Mouse (Mus musculus): ENCODE results near the gene Mcm5. TPM values are rescaled to one million over a fixed set of nuclear protein-coding genes. Genes with fewer than 3 reads are reported as not detected.

The Mcm5 gene
- polyA plus RNA-seq, 1 experiment = 0.91 TPM

DNA sequence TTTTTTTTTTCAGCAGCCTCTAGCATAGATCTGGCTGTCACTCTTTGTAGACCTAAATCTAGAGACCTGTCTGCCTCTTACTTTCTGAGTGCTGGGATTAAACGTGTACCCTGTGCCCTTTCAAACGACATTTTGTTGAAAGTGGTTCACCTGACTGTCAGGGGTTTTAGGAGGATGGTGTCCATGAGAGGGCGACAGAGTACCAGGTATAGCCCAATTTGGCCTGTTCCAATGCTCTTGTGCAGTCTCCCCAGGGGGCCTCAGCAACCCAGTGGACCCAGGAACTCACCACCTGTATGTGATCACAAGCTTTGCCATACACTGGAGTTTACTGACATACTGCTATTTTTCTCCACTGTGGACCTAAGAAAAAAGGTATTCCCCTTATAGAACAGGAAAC lies 23.1 kb downstream of the Mcm5 start:
- Histone ChIP-seq H3K27ac (replicated peaks; ENCODE audit: low read depth, low read length) (no peak overlapping the region), H3K4me3 (ENCODE audit: insufficient read depth, low read depth, low read length) (no peak overlapping the region), H3K4me1 (ENCODE audit: control insufficient read depth, insufficient read depth, insufficient read length, low read length) (no peaks in the 10 kb centered on the region)

DNA sequence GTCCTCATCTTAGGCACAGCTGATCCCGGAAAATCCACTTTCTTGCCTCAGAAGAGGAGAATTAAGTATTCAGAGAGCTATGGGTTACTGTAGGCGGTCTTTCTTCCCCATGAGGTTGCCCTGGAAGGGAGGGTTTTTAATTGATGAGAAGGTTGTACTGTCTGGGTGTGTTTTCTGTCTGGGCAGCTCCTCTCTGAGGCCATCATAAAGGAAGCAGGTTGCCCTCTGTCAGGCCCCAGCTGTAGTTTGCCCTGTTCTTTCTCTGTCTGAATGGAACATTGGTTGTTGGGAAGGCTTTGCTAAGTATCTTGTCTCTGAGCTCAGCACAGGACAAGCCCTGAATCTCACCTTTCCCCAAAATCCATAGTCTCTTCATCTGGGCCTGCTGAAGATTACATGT lies 24.0 kb downstream of the Mcm5 start:
- Histone ChIP-seq H3K4me1 (ENCODE audit: control insufficient read depth, insufficient read depth, insufficient read length, low read length) (no peaks in the 10 kb centered on the region), H3K4me3 (ENCODE audit: insufficient read depth, low read depth, low read length) (no peak overlapping the region), H3K27ac (replicated peaks; ENCODE audit: low read depth, low read length) (no peak overlapping the region)

DNA sequence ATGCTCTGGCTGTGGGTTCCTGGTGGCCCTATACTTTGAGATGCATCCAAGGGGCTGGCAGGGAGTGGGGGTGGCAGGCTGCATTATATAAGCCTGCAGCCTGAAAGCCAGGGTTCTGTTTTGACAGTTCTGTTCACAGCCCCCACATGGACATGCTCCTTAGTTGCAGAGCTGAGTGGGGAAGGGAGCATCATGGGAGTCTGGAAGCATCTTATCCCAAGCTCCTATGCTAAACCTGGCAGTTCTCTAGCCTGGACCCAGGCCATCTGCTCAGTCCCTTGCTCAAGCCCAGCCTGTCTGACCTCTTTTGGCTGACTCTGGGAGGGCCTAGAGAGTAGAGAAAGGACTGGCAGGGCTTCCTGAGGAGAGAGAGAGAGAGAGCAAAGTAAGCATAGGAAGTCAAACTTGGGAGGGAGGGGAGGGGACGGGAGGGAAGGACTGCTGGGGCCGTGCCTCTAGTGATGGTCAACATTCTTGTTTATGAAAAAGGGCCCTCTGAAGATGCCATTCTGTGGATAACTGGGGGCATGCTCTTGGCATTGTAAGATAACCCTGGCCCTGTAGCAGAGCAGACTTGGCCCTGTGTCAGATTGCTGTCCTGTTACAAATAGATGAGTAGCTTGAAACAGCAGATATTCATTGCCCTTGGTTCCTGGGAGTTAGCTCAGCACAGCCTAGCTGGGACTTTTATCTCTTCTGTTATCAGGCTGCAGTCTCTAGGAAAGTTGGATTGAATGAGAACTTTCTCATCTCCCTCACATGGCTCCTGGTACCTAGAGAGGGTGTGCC lies 25.4 kb downstream of the Mcm5 start:
- H3K27ac ChIP-seq (replicated peaks; ENCODE audit: low read depth, low read length) = no peak overlapping the region

DNA sequence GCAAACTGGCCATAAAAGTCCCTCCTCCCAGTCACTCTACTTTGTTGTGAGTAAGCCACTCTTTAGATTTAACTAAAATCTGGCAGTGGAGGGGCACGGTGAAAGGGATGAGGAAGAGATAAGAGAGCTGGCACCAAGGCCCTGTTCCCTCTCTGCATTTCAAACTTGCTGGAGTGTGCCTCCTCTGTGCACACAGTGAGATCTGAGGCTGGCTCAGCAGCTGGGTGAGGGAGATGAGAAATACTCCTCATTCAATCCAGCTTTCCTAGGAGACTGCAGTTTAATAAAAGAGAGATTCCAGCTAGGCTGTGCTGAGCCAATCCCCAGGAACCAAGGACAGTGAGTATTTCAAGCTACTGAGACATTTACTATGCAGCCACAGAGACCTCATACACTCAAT lies 26.4 kb downstream of the Mcm5 start:
- Histone ChIP-seq H3K4me3 (ENCODE audit: insufficient read depth, low read depth, low read length) (no peak overlapping the region), H3K4me1 (ENCODE audit: control insufficient read depth, insufficient read depth, insufficient read length, low read length) (no peaks in the 10 kb centered on the region), H3K27ac (replicated peaks; ENCODE audit: low read depth, low read length) (no peak overlapping the region)

More for the DNA sequence above, 25.4 kb downstream of the Mcm5 start:
- H3K4me3 ChIP-seq (ENCODE audit: insufficient read depth, low read depth, low read length) = no peak overlapping the region
- H3K4me1 ChIP-seq (ENCODE audit: control insufficient read depth, insufficient read depth, insufficient read length, low read length) = no peaks in the 10 kb centered on the region

DNA sequence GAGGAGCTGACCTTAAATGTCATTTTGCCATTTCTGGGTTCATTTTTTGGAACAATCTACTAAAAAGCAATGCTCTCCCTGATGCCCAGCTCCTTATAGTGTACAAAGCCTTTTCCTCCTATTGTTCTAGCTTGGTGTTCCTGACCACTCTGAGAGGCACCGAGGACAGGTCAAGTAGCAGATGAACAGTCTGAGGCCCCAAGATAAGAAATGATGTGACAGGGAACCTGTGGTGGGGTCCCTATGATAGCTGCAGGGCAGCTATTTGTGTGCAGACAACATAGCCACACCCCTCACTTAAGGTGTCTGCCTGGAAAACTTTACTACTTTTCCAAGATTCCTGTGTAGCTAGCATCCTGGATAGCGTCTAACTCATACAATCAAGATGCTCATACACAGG lies 26.9 kb downstream of the Mcm5 start:
- no peak overlapping the region for H3K4me3 ChIP-seq (ENCODE audit: insufficient read depth, low read depth, low read length)
- H3K27ac ChIP-seq (replicated peaks; ENCODE audit: low read depth, low read length) = no peak overlapping the region
- H3K4me1 ChIP-seq (ENCODE audit: control insufficient read depth, insufficient read depth, insufficient read length, low read length) = no peaks in the 10 kb centered on the region

DNA sequence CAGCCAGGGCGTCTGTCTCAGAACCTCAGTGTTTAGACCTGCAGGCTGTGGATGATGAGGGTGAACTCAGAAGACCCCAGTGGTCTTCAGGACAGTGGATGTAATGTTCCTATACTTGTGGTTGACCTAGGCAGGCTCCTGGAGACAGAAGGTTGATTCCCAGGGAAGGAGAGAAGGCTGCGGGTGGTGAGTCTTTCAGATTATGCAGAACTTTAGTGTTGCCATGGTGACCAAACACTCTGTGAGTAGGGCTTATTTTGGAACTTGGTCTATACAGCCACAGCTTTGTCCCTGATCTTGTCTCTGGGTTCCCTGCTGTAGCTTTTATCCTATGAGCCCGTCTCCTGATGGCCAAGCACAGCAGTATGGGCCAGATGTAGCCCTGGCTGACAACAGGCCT lies 28.2 kb downstream of the Mcm5 start:
- Histone ChIP-seq H3K4me3 (ENCODE audit: insufficient read depth, low read depth, low read length) (no peak overlapping the region), H3K27ac (replicated peaks; ENCODE audit: low read depth, low read length) (no peak overlapping the region), H3K4me1 (ENCODE audit: control insufficient read depth, insufficient read depth, insufficient read length, low read length) (no peaks in the 10 kb centered on the region)

DNA sequence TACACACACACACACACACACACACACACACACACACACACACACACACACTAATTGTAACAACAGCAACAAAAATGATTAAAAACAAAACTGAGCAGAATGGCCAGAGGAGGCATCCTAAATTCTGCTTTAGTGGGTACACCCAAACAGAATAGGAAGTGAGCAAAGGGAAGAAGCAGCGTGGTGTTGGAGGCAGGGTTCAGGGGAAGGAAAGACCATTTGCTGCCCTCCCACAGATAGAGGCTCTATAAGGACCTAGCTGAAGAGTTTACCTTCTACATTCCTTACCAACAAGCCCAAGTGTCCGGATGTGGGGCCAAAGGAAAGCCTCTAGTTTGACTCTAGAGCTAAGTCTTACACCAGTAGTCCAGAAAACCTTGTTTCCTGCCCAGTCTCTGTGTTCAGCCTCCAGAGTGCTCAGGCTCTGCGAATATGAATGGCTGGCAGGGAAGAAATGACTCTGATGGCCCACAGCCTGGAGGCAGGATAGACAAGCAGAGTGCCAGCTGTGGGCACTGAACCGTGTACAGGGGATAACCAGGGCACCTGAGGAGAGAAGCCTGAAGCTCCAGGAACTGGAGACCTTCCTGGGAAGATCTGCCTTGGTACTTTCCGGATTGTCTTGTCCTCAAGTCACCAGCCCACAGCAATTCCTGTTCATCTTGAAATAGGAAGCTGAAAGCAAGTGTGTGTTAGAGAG lies 41.7 kb downstream of the Mcm5 start:
- Histone ChIP-seq H3K27ac (replicated peaks; ENCODE audit: low read depth, low read length) (no peak overlapping the region), H3K4me1 (ENCODE audit: control insufficient read depth, insufficient read depth, insufficient read length, low read length) (no peaks in the 10 kb centered on the region), H3K4me3 (ENCODE audit: insufficient read depth, low read depth, low read length) (no peak overlapping the region)

DNA sequence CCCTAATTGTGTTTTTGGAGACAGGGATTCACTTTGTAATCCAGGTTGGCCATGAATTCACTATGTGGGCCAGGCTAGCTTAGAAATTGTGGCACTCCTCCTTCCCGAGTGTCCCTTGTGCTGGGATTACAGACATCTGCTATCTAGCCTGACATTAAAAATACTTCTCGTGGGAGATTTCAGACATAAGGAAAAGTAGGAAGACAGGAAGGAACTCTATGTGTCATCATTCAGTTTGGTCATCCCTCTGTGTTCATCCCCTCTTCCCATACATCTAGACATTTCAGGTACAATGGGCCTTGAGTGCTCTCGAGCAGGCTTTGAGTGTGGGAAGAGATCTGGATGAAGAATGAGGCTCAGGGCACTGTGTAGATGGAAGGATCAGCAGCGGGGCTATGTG lies 42.4 kb downstream of the Mcm5 start:
- Histone ChIP-seq H3K4me3 (ENCODE audit: insufficient read depth, low read depth, low read length) (no peak overlapping the region), H3K27ac (replicated peaks; ENCODE audit: low read depth, low read length) (no peak overlapping the region), H3K4me1 (ENCODE audit: control insufficient read depth, insufficient read depth, insufficient read length, low read length) (no peaks in the 10 kb centered on the region)

DNA sequence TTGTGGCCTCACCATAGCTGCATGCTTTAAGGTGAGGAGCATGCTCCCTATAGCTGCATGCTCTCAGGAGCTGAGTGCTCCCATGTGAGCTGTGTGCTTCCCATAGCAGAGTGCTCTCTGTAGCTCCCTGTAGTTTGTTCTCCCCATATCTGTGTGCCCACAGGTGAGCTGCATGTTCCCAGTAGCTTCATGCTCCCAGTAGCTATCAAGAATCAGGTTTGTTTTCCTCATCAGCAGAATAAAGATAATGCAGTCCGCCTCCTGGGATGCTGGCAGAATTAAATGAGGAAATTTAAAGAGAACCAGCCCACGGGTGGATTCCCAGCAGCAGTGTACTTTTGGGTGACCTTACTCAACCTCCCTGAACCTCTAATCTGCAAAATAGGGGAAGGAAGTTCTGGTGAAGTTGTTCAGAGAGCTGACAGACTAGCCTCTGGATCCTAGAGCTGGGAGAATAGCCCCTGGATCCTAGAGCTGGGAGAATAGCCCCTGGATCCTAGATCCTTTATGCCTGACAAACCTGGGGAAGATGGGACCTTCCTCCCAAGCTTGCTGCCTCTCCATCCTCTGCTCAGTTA lies 43.2 kb downstream of the Mcm5 start:
- Histone ChIP-seq H3K27ac (replicated peaks; ENCODE audit: low read depth, low read length) (no peak overlapping the region), H3K4me3 (ENCODE audit: insufficient read depth, low read depth, low read length) (no peak overlapping the region), H3K4me1 (ENCODE audit: control insufficient read depth, insufficient read depth, insufficient read length, low read length) (no peaks in the 10 kb centered on the region)

DNA sequence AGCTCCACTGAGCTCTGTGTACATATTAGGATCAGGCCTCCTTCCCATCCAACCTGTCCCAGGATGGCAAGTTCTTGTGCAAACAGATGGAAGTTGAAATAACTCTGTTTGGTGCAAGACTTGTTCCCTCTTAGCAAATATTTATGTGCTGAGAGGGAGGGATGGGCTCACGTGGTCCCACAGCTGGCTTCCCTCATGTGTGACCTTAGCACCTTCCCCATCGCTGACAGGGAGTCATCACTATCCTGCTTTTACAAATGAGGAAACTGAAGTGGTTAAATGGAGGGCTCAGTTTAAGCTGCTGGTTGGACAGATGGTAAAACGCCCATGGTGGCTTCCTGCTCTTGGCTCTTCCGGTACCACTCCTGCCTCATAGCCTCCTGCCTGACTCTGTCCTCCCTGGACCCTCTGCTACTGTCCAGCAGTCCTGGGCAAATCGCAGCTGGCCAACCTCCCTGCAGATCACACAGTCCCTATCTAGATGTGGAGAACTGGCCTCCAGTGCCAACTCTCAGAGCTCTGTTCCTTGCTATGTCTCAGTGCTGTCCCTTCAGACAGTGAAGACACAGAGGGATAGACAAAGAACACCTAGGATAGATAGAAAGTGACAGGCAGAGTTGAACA lies 45.6 kb downstream of the Mcm5 start:
- Histone ChIP-seq H3K4me3 (ENCODE audit: insufficient read depth, low read depth, low read length) (no peak overlapping the region), H3K4me1 (ENCODE audit: control insufficient read depth, insufficient read depth, insufficient read length, low read length) (no peaks in the 10 kb centered on the region)

DNA sequence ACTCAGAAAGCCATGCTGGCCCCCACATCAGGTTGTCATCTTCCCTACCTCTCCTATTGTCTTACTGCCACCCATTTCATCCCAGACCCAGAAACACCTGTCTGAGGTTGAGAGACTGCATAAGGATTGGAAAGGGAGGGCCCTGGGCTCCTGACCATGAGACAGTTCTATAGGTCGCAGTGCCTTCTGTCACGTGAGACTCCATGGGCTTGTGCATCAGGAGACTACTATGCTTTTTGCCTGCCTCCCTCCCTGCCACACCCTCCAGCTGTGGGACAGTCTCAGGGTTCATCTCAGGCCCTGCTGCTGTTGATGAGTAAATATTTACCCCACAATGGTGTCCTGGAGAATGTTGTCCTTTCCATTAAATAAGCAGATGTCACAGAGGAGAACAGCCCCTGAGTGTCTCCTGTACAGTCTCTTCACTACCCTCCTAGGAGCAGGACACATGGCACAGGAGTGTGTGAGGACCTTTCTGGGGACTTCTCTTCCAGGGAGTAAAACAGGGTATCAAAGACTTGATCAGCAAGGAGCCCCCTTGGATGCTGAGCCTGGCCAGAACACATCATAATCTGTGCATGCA lies 46.5 kb downstream of the Mcm5 start:
- H3K27ac ChIP-seq (replicated peaks; ENCODE audit: low read depth, low read length) = no peak overlapping the region
- H3K4me1 ChIP-seq (ENCODE audit: control insufficient read depth, insufficient read depth, insufficient read length, low read length) = no peaks in the 10 kb centered on the region
- H3K4me3 ChIP-seq (ENCODE audit: insufficient read depth, low read depth, low read length) = no peak overlapping the region

More for the DNA sequence above, 45.6 kb downstream of the Mcm5 start:
- H3K27ac ChIP-seq (replicated peaks; ENCODE audit: low read depth, low read length) = no peak overlapping the region

DNA sequence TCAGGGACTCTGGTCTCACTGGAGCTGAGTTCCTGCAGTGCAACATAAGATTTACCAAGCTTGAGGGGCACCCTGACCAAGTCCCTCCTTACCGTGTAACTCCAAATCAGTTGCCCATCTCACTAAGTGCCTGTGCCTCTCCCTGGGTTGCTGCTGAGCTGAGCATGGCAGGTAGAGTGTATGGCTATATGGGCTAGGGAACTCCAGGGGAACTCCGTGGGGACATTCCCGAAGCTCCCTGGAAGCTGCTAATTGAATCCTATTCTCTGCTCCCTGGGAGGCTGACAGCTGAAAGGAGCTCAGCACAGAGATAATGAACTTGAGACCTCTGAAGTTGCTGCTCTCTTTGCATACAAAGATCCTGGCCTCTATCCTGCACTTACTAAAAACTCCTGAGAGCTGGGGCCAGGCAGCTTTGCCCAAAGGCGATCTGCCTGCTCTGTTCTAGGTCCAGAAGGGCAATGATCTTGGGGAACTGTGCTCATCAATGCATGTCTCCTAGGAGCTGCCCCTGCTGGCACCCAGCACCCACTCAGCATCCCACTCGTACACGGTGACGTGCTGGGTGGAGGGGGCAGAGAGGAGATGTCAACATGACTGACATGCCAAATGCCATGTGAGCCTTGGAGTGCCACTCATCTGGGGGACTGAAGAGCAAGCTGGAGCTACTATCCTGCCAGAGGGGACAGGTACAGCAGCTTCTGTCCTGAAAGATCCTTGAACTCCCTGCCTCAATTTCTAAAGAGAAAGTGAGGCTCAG lies 48.3 kb downstream of the Mcm5 start:
- Histone ChIP-seq H3K4me1 (ENCODE audit: control insufficient read depth, insufficient read depth, insufficient read length, low read length) (no peaks in the 10 kb centered on the region), H3K4me3 (ENCODE audit: insufficient read depth, low read depth, low read length) (no peak overlapping the region), H3K27ac (replicated peaks; ENCODE audit: low read depth, low read length) (no peak overlapping the region)

DNA sequence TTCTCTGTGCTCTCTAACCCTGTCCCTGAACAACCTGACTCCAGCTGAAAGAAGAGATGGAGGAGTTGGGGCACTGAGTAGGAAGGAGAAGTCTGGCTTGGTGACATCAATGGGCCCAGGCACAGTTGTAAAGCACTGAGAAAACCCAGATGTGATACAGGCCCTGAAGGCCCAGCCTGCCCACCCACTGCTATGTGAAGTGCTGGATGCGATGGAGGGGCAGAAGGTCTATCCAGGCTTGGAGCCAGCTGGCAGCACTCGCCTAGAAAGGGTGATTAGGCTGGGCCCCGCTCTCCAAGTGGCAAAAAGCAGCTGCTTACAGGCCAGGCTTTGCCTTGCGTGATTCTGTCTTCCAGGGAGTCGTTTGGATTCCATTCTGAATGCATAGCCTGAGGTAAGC lies 60.0 kb downstream of the Mcm5 start:
- H3K4me3 ChIP-seq (ENCODE audit: insufficient read depth, low read depth, low read length) = no peak overlapping the region
- H3K4me1 ChIP-seq (ENCODE audit: control insufficient read depth, insufficient read depth, insufficient read length, low read length) = no peaks in the 10 kb centered on the region
- H3K27ac ChIP-seq (replicated peaks; ENCODE audit: low read depth, low read length) = no peak overlapping the region

DNA sequence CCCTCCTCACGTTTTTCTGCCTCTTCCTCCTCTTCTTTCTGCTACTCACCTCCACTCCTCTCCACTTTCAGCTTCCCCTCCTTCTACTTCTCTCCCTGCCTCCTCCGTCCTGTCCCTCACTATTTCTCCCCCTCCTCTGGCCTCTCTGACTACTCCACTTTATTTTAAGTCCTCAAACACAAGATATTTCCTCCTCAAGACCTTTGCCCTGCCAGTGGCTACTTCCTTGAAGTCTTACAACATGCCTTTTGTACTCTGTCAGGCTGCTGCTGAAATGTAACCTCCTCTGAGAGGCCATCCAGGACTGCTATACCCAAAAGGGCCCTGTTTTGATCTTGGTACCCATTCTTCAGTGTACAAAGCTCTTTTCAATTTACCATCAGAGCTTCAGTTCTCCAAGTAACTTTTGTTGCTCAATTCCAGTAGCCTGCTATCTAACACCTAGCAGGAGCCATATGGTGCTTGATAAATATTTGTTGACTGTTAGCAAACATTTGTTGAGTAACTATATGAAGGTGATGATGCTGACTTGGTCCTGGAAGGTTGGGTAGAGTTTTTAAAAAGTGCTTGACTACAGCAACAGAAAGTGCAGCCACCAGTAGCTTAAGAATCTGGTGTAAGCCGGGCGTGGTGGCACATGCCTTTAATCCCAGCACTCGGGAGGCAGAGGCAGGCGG lies 62.8 kb downstream of the Mcm5 start:
- Histone ChIP-seq H3K4me3 (ENCODE audit: insufficient read depth, low read depth, low read length) (no peak overlapping the region), H3K27ac (replicated peaks; ENCODE audit: low read depth, low read length) (no peak overlapping the region), H3K4me1 (ENCODE audit: control insufficient read depth, insufficient read depth, insufficient read length, low read length) (no peaks in the 10 kb centered on the region)
